Mouse (Mus musculus) kidney, embryonic 16.5 days (tissue): ENCODE data around the gene Gmeb1. TPM values are rescaled to one million over a fixed set of nuclear protein-coding genes. Genes with fewer than 3 reads are reported as not detected.
A peak's percentile ranks its signal among the peaks of the same experiment; 100 is the strongest.
"Not testable (repeated sequence)": the region's sequence is repeated elsewhere in the genome, so short reads cannot be mapped to it uniquely, and the experiment has no call there.

Experiments used
- ATAC-seq: fragments of 200-750 bp; cut with Nextera tagmentation; 2 replicates; pipeline ENCODE4 v1.8.0; 2017; ENCODE audit warnings: moderate TSS enrichment; ENCODE audit not compliant: low FRiP score, low TSS enrichment
- H3K27ac ChIP-seq: fragments of 300-500 bp; sonication (generic); 2 replicates; pipeline ENCODE4 v1.5.1; 2014; ENCODE audit warnings: low read length
- H3K27me3 ChIP-seq: fragments of 300-500 bp; sonication (generic); 2 replicates; pipeline ENCODE4 v1.6.1; 2014; ENCODE audit warnings: low read length, control low read depth, mixed read lengths; ENCODE audit not compliant: insufficient read depth
- H3K36me3 ChIP-seq: fragments of 300-500 bp; sonication (generic); 2 replicates; pipeline ENCODE4 v1.6.1; 2014; ENCODE audit warnings: low read length, control low read depth, mixed read lengths; ENCODE audit not compliant: insufficient read depth
- H3K4me1 ChIP-seq: fragments of 300-500 bp; sonication (generic); 2 replicates; pipeline ENCODE4 v1.6.1; 2014; ENCODE audit warnings: low read length, control low read depth, mixed read lengths; ENCODE audit not compliant: insufficient read depth
- H3K4me2 ChIP-seq: fragments of 300-500 bp; sonication (generic); replicated peaks from 2 replicates; pipeline ENCODE4 v1.6.1; 2014; ENCODE audit warnings: low read depth, low read length
- H3K4me3 ChIP-seq: fragments of 300-500 bp; sonication (generic); 2 replicates; pipeline ENCODE4 v1.5.1; 2014; ENCODE audit warnings: mild to moderate bottlenecking, low read length
- H3K9ac ChIP-seq: fragments of 300-500 bp; sonication (generic); replicated peaks from 2 replicates; pipeline ENCODE4 v1.6.1; 2014; ENCODE audit warnings: low read length
- H3K9me3 ChIP-seq: fragments of 300-500 bp; sonication (generic); 2 replicates; pipeline ENCODE4 v1.6.1; 2016; ENCODE audit warnings: low read length, control low read depth
- WGBS: fragments of 180-500 bp; shearing (Covaris S2); extraction: QIAGEN DNeasy Blood & Tissue Kit; methylation state at CpG from one replicate; pipeline ENCODE4 v1.1.7; 2014; 5-methylcytosine and 5-hydroxymethylcytosine counted together
- polyA plus RNA-seq: library from polyadenylated mRNA; unstranded; fragments of >200 nt; fragmentation: Nextera tagmentation; extraction: Ambion mirVana; gene quantifications from 2 replicates; pipeline ENCODE4 v1.2.1, GENCODE M21; 2015

The Gmeb1 gene
- polyA plus RNA-seq, 1 experiment from 2014 or later = 39.3 TPM

- peak overlapping the region; percentile 68 for H3K9ac ChIP-seq
- peaks cover 8% of the 10 kb centered on the region for H3K4me1 ChIP-seq
- no peaks in the 10 kb centered on the region for H3K9me3 ChIP-seq
- H3K27ac ChIP-seq = 0 out of 2 replicates have a peak overlapping the region, but pooled peaks have one; percentile 21
- H3K4me3 ChIP-seq = peak overlapping the region; percentile 56
- WGBS = 51% methylated on average over 16 of the region's 16 CpGs
- H3K27me3 ChIP-seq = no peaks in the 10 kb centered on the region
- H3K4me2 ChIP-seq = peak overlapping the region; percentile 74
- no peaks in the 10 kb centered on the region for H3K36me3 ChIP-seq
- no peak; the same call in 1 of the 2 replicates for ATAC-seq
Measured at GRCm38 (mm10) chr4:132301965-132302938, 40.9 kb upstream of the Gmeb1 start.

DNA sequence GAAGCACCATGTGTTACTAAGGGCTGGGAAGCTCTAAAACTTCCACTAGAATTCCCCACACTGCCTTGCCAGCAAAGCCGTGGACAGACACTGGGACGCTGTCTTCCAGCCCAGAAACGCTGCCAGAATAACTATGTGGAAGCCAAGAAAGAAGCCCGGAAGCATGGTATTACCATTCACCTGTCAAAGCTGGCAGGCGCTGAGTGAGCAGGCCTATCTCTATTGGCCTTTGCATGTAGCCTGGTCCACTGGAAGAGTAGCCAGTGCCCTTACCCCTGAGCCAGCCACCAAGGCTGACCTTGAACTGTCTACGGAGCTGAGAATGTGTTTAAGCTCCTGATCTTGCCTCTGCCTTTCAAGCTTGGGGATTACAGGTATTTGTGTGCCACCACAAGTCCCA is 40.1 kb upstream of the Gmeb1 start:
- 80% methylated on average over 6 of the region's 6 CpGs for WGBS
- Histone ChIP-seq H3K9me3 (no peaks in the 10 kb centered on the region), H3K27ac (no peak overlapping the region), H3K27me3 (no peaks in the 10 kb centered on the region), H3K9ac (no peak overlapping the region), H3K4me3 (no peak overlapping the region), H3K36me3 (no peaks in the 10 kb centered on the region), H3K4me2 (no peak overlapping the region), H3K4me1 (peaks cover 8% of the 10 kb centered on the region)
- no peak for ATAC-seq

- H3K4me3 ChIP-seq = no peak overlapping the region
Measured at GRCm38 (mm10) chr4:132299849-132300248, 38.4 kb upstream of the Gmeb1 start.

GRCm38 (mm10) chr4:132295696-132296390 is 34.4 kb upstream of the Gmeb1 start:
- no peaks in the 10 kb centered on the region; the same call in 1 of the 2 replicates for H3K4me1 ChIP-seq
- WGBS = 52% methylated on average over 8 of the region's 8 CpGs
- no peak for ATAC-seq
- no peak overlapping the region for H3K9ac ChIP-seq
- no peak overlapping the region for H3K27ac ChIP-seq
- peaks cover 4% of the 10 kb centered on the region; the same call in 1 of the 2 replicates for H3K9me3 ChIP-seq
- no peaks in the 10 kb centered on the region for H3K27me3 ChIP-seq
- H3K4me2 ChIP-seq = no peak overlapping the region
- peaks cover 15% of the 10 kb centered on the region for H3K36me3 ChIP-seq
- no peak overlapping the region for H3K4me3 ChIP-seq

More at GRCm38 (mm10) chr4:132299849-132300248, 38.4 kb upstream of the Gmeb1 start:
- ATAC-seq = no peak
- Histone ChIP-seq H3K4me2 (no peak overlapping the region), H3K27ac (no peak overlapping the region), H3K4me1 (peaks cover 8% of the 10 kb centered on the region), H3K27me3 (no peaks in the 10 kb centered on the region), H3K9ac (no peak overlapping the region), H3K36me3 (no peaks in the 10 kb centered on the region), H3K9me3 (no peaks in the 10 kb centered on the region)
- WGBS = 77% methylated on average over 1 of the region's 1 CpGs

DNA sequence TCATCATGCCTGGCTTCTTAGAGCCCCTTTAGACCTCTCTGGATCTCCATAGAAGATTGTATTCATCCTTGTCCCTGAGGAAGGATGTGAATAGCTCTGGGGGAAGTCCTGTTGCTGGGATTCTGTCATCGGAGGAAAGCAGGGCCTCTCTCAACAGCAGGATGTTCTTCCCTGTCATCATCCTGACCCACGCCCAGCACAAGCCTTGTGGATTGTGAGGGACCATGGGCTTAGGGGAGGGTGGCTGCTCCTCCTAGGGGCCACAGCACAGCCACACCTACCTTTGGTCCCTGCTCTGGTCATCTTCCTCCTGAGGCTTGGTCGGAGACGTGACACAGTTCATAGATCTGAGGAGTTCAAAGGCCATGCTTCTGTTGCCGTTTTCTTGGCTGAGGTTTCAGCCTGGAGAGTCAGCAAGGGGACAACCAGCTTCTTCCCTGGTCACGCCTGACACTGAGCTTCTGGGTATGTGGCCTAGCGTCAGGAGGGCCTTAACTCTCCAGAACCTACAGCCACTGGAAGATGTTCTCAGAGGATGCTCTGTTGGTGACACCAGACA is 32.4 kb upstream of the Gmeb1 start:
- Histone ChIP-seq H3K27me3 (no peaks in the 10 kb centered on the region), H3K4me3 (no peak overlapping the region), H3K9ac (no peak overlapping the region), H3K9me3 (peaks cover 4% of the 10 kb centered on the region; the same call in 1 of the 2 replicates), H3K27ac (no peak overlapping the region), H3K4me2 (no peak overlapping the region), H3K36me3 (peaks cover 19% of the 10 kb centered on the region), H3K4me1 (no peaks in the 10 kb centered on the region)
- no peak for ATAC-seq
- 58% methylated on average over 7 of the region's 7 CpGs for WGBS

GRCm38 (mm10) chr4:132292988-132293387 is 31.6 kb upstream of the Gmeb1 start:
- Histone ChIP-seq H3K4me3 (no peak overlapping the region), H3K9ac (no peak overlapping the region), H3K36me3 (peaks cover 19% of the 10 kb centered on the region), H3K27me3 (no peaks in the 10 kb centered on the region), H3K27ac (no peak overlapping the region), H3K4me2 (no peak overlapping the region), H3K9me3 (peaks cover 4% of the 10 kb centered on the region; the same call in 1 of the 2 replicates), H3K4me1 (no peaks in the 10 kb centered on the region)
- no peak for ATAC-seq
- 50% methylated on average over 4 of the region's 4 CpGs for WGBS

DNA sequence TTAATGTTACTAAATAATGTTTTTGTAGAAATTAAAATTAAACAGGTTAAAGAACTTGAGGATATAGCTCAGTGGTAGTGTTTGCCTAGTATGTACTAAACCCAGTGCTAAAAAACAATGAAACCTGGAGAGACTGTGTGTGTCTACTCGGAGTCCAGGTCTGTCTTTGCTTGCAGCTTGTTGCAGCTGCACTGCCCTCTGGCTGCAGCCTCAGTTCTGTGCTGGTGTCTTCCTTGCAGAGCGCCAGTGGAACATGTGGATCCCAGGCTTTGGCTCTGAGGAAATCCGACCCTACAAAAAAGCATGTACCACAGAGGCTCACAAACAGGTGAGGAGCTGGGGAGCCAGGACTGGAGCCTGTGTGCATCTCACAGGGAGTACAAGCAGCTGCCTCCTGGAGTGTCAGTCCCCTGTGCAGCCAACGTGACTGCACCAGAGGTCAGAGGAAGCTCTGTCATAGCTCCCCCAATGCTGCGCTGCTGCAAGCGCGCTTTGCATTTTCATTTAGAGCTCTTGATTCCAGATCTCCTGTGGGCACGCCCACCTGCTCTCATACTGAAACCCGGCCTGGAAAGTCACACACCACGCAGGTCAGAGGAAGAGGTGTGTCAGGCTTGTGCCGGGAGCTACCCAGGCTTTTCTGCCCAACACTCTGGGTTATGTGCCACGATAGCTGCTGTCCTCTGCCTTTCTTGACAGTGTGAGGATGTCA is 30.4 kb upstream of the Gmeb1 start:
- Histone ChIP-seq H3K4me1 (no peaks in the 10 kb centered on the region), H3K27ac (no peak overlapping the region), H3K27me3 (no peaks in the 10 kb centered on the region), H3K9ac (no peak overlapping the region), H3K36me3 (peaks cover 25% of the 10 kb centered on the region), H3K4me2 (no peak overlapping the region), H3K9me3 (peaks cover 4% of the 10 kb centered on the region; the same call in 1 of the 2 replicates), H3K4me3 (no peak overlapping the region)
- 81% methylated on average over 12 of the region's 12 CpGs for WGBS
- no peak for ATAC-seq

- H3K9ac ChIP-seq = no peak overlapping the region
- H3K9me3 ChIP-seq = peaks cover 4% of the 10 kb centered on the region; the same call in 1 of the 2 replicates
- WGBS = 75% methylated on average over 4 of the region's 4 CpGs
- H3K4me3 ChIP-seq = no peak overlapping the region
- no peaks in the 10 kb centered on the region for H3K27me3 ChIP-seq
- H3K27ac ChIP-seq = no peak overlapping the region
- H3K4me1 ChIP-seq = no peaks in the 10 kb centered on the region
- H3K36me3 ChIP-seq = peaks cover 31% of the 10 kb centered on the region
- H3K4me2 ChIP-seq = no peak overlapping the region
- no peak for ATAC-seq
Measured at GRCm38 (mm10) chr4:132291056-132291455, 29.7 kb upstream of the Gmeb1 start.

DNA sequence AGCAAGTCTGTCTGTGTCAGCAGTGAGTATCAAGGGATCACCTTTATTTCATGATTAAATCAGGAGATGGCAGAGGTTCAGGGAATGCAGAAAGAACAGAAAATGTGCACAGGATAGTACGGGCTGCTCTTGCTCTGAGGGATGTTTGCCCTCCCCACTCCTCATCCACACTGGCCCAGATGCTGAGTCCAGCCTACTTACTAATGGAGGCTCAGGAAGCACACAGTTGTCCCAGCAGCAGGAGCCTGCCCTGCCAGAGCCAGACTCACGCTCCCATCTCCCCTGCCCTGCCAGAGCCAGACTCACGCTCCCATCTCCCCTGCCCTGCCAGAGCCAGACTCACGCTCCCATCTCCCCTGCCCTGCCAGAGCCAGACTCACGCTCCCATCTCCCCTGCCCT is 27.4 kb upstream of the Gmeb1 start:
- H3K4me1 ChIP-seq, H3K4me3 ChIP-seq, H3K4me2 ChIP-seq, H3K27me3 ChIP-seq, H3K9ac ChIP-seq, H3K9me3 ChIP-seq, ATAC-seq, H3K27ac ChIP-seq: not testable (repeated sequence)
- WGBS = 96% methylated on average over 1 of the region's 5 CpGs
- peaks cover 42% of the 10 kb centered on the region for H3K36me3 ChIP-seq
